Mouse (Mus musculus): ENCODE measurements around the gene Tubgcp5. TPM values are rescaled to one million over a fixed set of nuclear protein-coding genes. Genes with fewer than 3 reads are reported as not detected.

The Tubgcp5 gene
- 7.3 TPM for polyA plus RNA-seq (2015; fragmentation: Illumina TruSeq; extraction: RNeasy Lipid Tissue Mini Kit (QIAGEN cat#74804); ENCODE audit: insufficient read depth, low read depth, low replicate concordance)

GRCm38 (mm10) chr7:55793952-55794603 lies at the start of gene Tubgcp5:
Tubgcp5 (plus strand) TSS chr7:55794154.

GRCm38 (mm10) chr7:55767926-55768325 lies 26.0 kb upstream of the Tubgcp5 start, which contains the start of gene Siglech:
Siglech (plus strand) TSS chr7:55768178.

GRCm38 (mm10) chr7:55841445-55841844 lies 47.5 kb downstream of the Tubgcp5 start, which contains the start of gene Cyfip1:
Cyfip1 (plus strand) TSS chr7:55841745.

Other genes starting within 250 kb of the Tubgcp5 start
- gene Siglech, start 26.0 kb upstream of the Tubgcp5 start, polyA plus RNA-seq (2015; fragmentation: Illumina TruSeq; extraction: RNeasy Lipid Tissue Mini Kit (QIAGEN cat#74804); ENCODE audit: insufficient read depth, low read depth, low replicate concordance) = not detected
- gene Cyfip1, start 47.6 kb downstream of the Tubgcp5 start, polyA plus RNA-seq (2015; fragmentation: Illumina TruSeq; extraction: RNeasy Lipid Tissue Mini Kit (QIAGEN cat#74804); ENCODE audit: insufficient read depth, low read depth, low replicate concordance) = 9.7 TPM
- 4.6 TPM for gene Nipa2, start 168.3 kb downstream of the Tubgcp5 start, polyA plus RNA-seq (2015; fragmentation: Illumina TruSeq; extraction: RNeasy Lipid Tissue Mini Kit (QIAGEN cat#74804); ENCODE audit: insufficient read depth, low read depth, low replicate concordance)
- 1.2 TPM for gene Nipa1, start 225.8 kb downstream of the Tubgcp5 start, polyA plus RNA-seq (2015; fragmentation: Illumina TruSeq; extraction: RNeasy Lipid Tissue Mini Kit (QIAGEN cat#74804); ENCODE audit: insufficient read depth, low read depth, low replicate concordance)